Mouse (Mus musculus): ENCODE data around the gene Primpol.

DNA sequence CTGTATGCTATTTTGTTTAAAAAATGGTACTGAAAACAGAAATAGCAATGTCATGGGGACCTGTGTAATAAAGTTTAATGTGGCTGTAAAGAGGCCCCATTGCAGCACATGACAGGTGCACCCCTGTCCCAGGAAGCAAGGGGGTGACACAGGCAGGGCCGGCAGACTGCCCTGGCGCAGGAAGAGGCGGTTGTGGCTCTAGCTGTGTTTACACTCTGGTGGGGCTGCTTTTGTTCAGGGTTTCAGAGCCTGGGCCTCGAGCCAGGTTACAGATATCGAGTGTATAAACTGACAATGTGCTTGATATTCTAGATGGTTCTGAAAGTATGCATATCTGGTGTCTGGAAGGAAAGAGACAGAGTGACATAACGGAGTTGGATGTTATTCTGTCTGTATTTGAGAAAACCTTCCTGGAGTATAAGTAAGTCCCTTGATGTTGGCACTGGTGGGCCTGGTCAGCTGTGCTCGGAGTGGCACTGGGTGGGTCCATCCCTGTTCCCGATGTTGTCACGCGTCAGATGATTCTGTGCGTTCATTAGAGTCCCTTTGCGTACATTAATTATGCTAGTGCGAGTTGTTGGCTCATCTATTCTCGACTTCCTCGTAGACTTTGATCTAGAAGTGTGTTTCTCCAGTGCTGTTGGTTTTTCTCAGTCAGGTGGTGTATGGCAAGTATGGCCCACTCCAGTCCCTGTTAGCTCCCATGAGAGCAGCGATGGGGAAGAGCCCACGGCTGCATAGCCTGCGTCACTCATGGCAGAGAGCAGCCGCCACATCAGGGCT lies 47.2 kb downstream of the Primpol start:
- TF ChIP-seq POLR2A (IDR thresholded peaks at IDR 0.05; ENCODE audit: control insufficient read depth, extremely low read depth, insufficient read depth, low read length, poor library complexity) = no peak
- TF ChIP-seq CTCF (IDR thresholded peaks at IDR 0.05; ENCODE audit: borderline replicate concordance, control insufficient read depth, extremely low read depth, insufficient read depth, low read length, poor library complexity) = no peak
